Mouse (Mus musculus): Measurements from ENCODE around the gene Irf7.

Gene Irf7

GRCm38 (mm10) chr7:141265739-141266561, at the start of gene Irf7:
Gene Irf7, minus strand, starts transcription at chr7:141266481.
- in situ Hi-C loops (cut with MboI, MseI): no loop called here

- in situ Hi-C loops (cut with MboI, MseI): no loop called here
These were observed 49.7 kb upstream of the Irf7 start for GRCm38 (mm10) chr7:141315974-141316373.

GRCm38 (mm10) chr7:141315076-141315475, 48.8 kb upstream of the Irf7 start:
- in situ Hi-C loops (cut with MboI, MseI): no loop called here

GRCm38 (mm10) chr7:141314416-141314815, 48.1 kb upstream of the Irf7 start:
- in situ Hi-C loops (cut with MboI, MseI): loop anchor here (5.0 kb wide), 1 partner anchor 72 kb away; no protein-coding TSS in a partner anchor

GRCm38 (mm10) chr7:141304537-141304936, 38.3 kb upstream of the Irf7 start:
- in situ Hi-C loops (cut with MboI, MseI): no loop called here

- in situ Hi-C loops (cut with MboI, MseI): no loop called here
These were observed 36.5 kb upstream of the Irf7 start for GRCm38 (mm10) chr7:141302702-141303268.

GRCm38 (mm10) chr7:141301386-141301785, 35.1 kb upstream of the Irf7 start:
- in situ Hi-C loops (cut with MboI, MseI): no loop called here

- in situ Hi-C loops (cut with MboI, MseI): no loop called here
These were observed 32.9 kb upstream of the Irf7 start for GRCm38 (mm10) chr7:141299175-141299574.

- in situ Hi-C loops (cut with MboI, MseI): no loop called here
These were observed 31.8 kb upstream of the Irf7 start for GRCm38 (mm10) chr7:141297926-141298650.

GRCm38 (mm10) chr7:141294479-141294878, 28.2 kb upstream of the Irf7 start:
- in situ Hi-C loops (cut with MboI, MseI): no loop called here

GRCm38 (mm10) chr7:141293852-141294471, 27.7 kb upstream of the Irf7 start:
- in situ Hi-C loops (cut with MboI, MseI): no loop called here

GRCm38 (mm10) chr7:141292583-141293388, 26.5 kb upstream of the Irf7 start:
- in situ Hi-C loops (cut with MboI, MseI): no loop called here

GRCm38 (mm10) chr7:141291921-141292582, 25.8 kb upstream of the Irf7 start, which contains the start of gene Drd4:
Gene Drd4, plus strand, starts transcription at chr7:141292006.
- in situ Hi-C loops (cut with MboI, MseI): no loop called here

GRCm38 (mm10) chr7:141288042-141288441, 21.8 kb upstream of the Irf7 start:
- in situ Hi-C loops (cut with MboI, MseI): no loop called here

- in situ Hi-C loops (cut with MboI, MseI): no loop called here
These were observed 16.5 kb upstream of the Irf7 start for GRCm38 (mm10) chr7:141282756-141283155.

GRCm38 (mm10) chr7:141281442-141281841, 15.2 kb upstream of the Irf7 start:
- in situ Hi-C loops (cut with MboI, MseI): no loop called here

GRCm38 (mm10) chr7:141278766-141279590, 12.7 kb upstream of the Irf7 start, which contains the start of gene Sct:
Gene Sct, minus strand, starts transcription at chr7:141279133.
- in situ Hi-C loops (cut with MboI, MseI): no loop called here

GRCm38 (mm10) chr7:141277701-141278678, 11.7 kb upstream of the Irf7 start:
- in situ Hi-C loops (cut with MboI, MseI): no loop called here
